Mouse (Mus musculus) lung, embryonic 14.5 days (tissue): ENCODE measurements around the gene Hyls1. TPM values are rescaled to one million over a fixed set of nuclear protein-coding genes. Genes with fewer than 3 reads are reported as not detected.
"Not testable (repeated sequence)": the region's sequence is repeated elsewhere in the genome, so short reads cannot be mapped to it uniquely, and the experiment has no call there.

Source experiments
- ATAC-seq: fragments of 200-750 bp; cut with Nextera tagmentation; 2 replicates; pipeline ENCODE4 v1.8.0; 2017; ENCODE audit warnings: mild to moderate bottlenecking, moderate TSS enrichment, moderate library complexity; ENCODE audit not compliant: insufficient read depth
- DNase-seq: peaks from one replicate; pipeline ENCODE4 v3.0.0-alpha.2; 2015
- H3K27ac ChIP-seq: fragments of 300-500 bp; sonication (generic); 2 replicates; pipeline ENCODE4 v1.5.1; 2014; ENCODE audit warnings: low read depth, mild to moderate bottlenecking, moderate library complexity
- H3K27me3 ChIP-seq: fragments of 300-500 bp; sonication (generic); 2 replicates; pipeline ENCODE4 v1.6.1; 2014; ENCODE audit warnings: low read length, control low read depth; ENCODE audit not compliant: insufficient read depth
- H3K36me3 ChIP-seq: fragments of 300-500 bp; sonication (generic); 2 replicates; pipeline ENCODE4 v1.6.1; 2014; ENCODE audit warnings: control low read depth; ENCODE audit not compliant: insufficient read depth
- H3K4me1 ChIP-seq: fragments of 300-500 bp; sonication (generic); 2 replicates; pipeline ENCODE4 v1.6.1; 2014; ENCODE audit warnings: antibody characterized with exemption, control low read depth; ENCODE audit not compliant: insufficient read depth
- H3K4me2 ChIP-seq: fragments of 300-500 bp; sonication (generic); 2 replicates; pipeline ENCODE4 v1.6.1; 2014; ENCODE audit warnings: mild to moderate bottlenecking
- H3K4me3 ChIP-seq: fragments of 300-500 bp; sonication (generic); 2 replicates; pipeline ENCODE4 v1.5.1; 2014; ENCODE audit warnings: low read depth, low read length
- H3K9ac ChIP-seq: fragments of 300-500 bp; sonication (generic); 2 replicates; pipeline ENCODE4 v1.6.1; 2014
- H3K9me3 ChIP-seq: fragments of 300-500 bp; sonication (generic); 2 replicates; pipeline ENCODE4 v1.6.1; 2016; ENCODE audit warnings: low read depth, low read length, control low read depth
- CTCF ChIP-seq: IDR thresholded peaks from 2 replicates; pipeline ENCODE4 v1.5.1; 2016; ENCODE audit warnings: antibody characterized with exemption, low read depth
- WGBS: fragments of 180-500 bp; shearing (Covaris S2); extraction: QIAGEN DNeasy Blood & Tissue Kit; methylation state at CpG from one replicate; pipeline ENCODE4 v1.1.7; 2014; 5-methylcytosine and 5-hydroxymethylcytosine counted together
- polyA plus RNA-seq: library from polyadenylated mRNA; unstranded; fragments of >200 nt; fragmentation: Nextera tagmentation; extraction: Ambion mirVana; gene quantifications from 2 replicates; pipeline ENCODE4 v1.2.1, GENCODE M21; 2014

Gene Hyls1
- polyA plus RNA-seq, result 18.0 and 18.7 TPM in 2 replicates

GRCm38 (mm10) chr9:35569571-35570534 lies at the start of gene Hyls1, which contains the start of gene Pate2:
Hyls1 (minus strand) TSS chr9:35570398.
Pate2 (plus strand) TSS chr9:35570284.
- Histone ChIP-seq H3K36me3 (peaks cover 33% of the 10 kb centered on the region), H3K27ac (peak within 1 kb of the TSS; percentile 90), H3K9me3 (no peaks in the 10 kb centered on the region), H3K4me3 (peak within 1 kb of the TSS; percentile 66), H3K27me3 (peaks cover 17% of the 10 kb centered on the region; the same call in 1 of the 2 replicates), H3K4me2 (peak within 1 kb of the TSS; percentile 72), H3K4me1 (no peaks in the 10 kb centered on the region), H3K9ac (peak within 1 kb of the TSS; percentile 81)
- DNase-seq (peak; percentile 99), ATAC-seq (peak; percentile 98)
- WGBS, result under 1% methylated on average over 86 of the region's 86 CpGs
- TF ChIP-seq CTCF, result peak; percentile 52

DNA sequence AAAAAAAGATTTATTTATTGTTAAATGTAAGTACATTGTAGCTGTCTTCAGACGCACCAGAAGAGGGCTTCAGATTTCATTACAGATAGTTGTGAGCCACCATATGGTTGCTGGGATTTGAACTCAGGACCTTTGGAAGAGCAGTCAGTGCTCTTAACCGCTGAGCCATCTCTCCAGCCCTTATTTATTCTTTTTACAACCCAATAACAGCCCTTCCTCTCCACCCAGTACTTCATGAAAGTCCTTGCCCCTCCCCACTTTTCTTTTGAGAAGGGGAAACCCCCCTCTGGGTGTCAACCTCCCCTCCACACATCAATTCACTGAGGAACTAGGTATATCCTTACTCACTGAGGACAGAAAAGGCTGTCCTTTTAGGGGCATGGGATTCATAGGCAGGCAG lies 46.6 kb upstream of the Hyls1 start:
- H3K4me3 ChIP-seq, H3K4me2 ChIP-seq, H3K36me3 ChIP-seq, H3K27ac ChIP-seq, H3K27me3 ChIP-seq, H3K9me3 ChIP-seq, ATAC-seq, H3K4me1 ChIP-seq, H3K9ac ChIP-seq, DNase-seq: not testable (repeated sequence)
- 55% methylated on average over 2 of the region's 2 CpGs for WGBS

GRCm38 (mm10) chr9:35614005-35614404 lies 43.8 kb upstream of the Hyls1 start:
- DNase-seq (peak; percentile 18), ATAC-seq (no peak)
- Histone ChIP-seq H3K4me3 (no peak overlapping the region), H3K27me3 (no peaks in the 10 kb centered on the region), H3K36me3 (no peaks in the 10 kb centered on the region), H3K9me3 (no peaks in the 10 kb centered on the region), H3K4me1 (no peaks in the 10 kb centered on the region), H3K9ac (no peak overlapping the region), H3K27ac (no peak overlapping the region), H3K4me2 (no peak overlapping the region)
- 24% methylated on average over 2 of the region's 2 CpGs for WGBS
- peak; percentile 43; the same call in 1 of the 2 replicates for TF ChIP-seq CTCF

DNA sequence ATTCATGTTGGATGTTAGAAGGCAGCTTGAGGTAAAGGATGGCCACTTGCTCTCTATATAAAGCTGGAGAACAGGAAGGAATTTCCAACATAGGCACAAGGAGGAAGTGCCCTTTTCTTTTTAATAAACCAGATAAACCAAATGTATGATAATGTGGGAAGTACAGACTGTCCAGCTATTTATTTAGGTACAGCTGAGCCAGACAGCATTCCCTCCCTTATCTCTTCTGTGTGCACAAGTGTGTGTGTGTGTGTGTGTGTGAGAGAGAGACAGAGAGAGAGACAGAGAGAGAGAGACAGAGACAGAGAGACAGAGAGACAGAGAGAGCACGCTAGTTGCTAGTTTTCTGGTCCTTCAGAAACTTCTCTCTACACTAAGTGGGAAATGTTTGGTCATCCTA lies 41.6 kb upstream of the Hyls1 start, which contains the start of gene Pate4:
TSS of gene Pate4 (minus strand) at position 101 of the 400 bp plus-strand sequence.
- H3K27me3 ChIP-seq, result no peaks in the 10 kb centered on the region
- 88% methylated on average over 1 of the region's 1 CpGs for WGBS
- H3K4me2 ChIP-seq, result no peak within 1 kb of the TSS
- H3K36me3 ChIP-seq, result no peaks in the 10 kb centered on the region
- H3K27ac ChIP-seq, result no peak within 1 kb of the TSS
- ATAC-seq (no peak), DNase-seq (no peak)
- no peak within 1 kb of the TSS for H3K9ac ChIP-seq
- H3K9me3 ChIP-seq, result no peaks in the 10 kb centered on the region
- H3K4me1 ChIP-seq, result no peaks in the 10 kb centered on the region
- no peak for TF ChIP-seq CTCF
- no peak within 1 kb of the TSS for H3K4me3 ChIP-seq

DNA sequence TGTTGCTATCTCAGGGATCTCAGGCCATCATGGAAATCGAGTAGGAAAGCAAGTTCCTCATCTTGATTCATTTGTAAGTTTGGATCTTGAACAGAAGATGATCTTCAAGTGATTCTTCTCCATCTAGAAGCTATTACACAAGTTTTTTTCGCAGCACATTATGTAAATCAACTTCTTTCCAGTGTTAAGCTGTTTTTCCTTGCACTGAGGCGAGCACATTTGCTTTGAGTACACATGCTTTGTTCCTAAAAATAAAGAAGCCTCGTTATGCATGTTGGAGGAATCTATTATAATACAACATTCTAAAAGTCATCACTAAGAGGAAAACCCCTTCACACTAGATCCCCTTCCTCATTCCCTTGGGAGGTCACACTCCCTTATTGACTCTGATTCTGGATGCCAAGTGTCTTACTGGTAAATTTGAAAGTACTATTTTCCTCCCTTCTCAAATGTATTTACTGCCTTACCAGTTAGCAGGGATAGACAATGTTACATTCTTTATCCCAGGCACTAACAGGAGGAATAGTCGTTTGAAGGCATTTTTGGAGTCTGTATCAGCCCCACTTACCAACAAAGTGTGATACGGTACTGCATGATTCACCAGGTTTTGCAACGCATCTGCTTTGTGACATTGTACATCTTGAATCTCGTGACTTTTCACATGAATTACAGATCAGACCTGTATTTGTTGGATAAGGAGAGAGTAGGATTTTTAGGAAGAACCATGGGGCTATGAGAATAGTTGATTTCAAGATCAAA lies 37.6 kb upstream of the Hyls1 start:
- TF ChIP-seq CTCF, result no peak
- 59% methylated on average over 8 of the region's 8 CpGs for WGBS
- no peaks in the 10 kb centered on the region for H3K36me3 ChIP-seq
- DNase-seq (no peak), ATAC-seq (no peak)
- H3K27me3 ChIP-seq, result no peaks in the 10 kb centered on the region
- H3K4me1 ChIP-seq, result no peaks in the 10 kb centered on the region
- H3K9me3 ChIP-seq, result no peaks in the 10 kb centered on the region
- H3K4me3 ChIP-seq, result no peak overlapping the region
- no peak overlapping the region for H3K27ac ChIP-seq
- no peak overlapping the region for H3K4me2 ChIP-seq
- no peak overlapping the region for H3K9ac ChIP-seq

DNA sequence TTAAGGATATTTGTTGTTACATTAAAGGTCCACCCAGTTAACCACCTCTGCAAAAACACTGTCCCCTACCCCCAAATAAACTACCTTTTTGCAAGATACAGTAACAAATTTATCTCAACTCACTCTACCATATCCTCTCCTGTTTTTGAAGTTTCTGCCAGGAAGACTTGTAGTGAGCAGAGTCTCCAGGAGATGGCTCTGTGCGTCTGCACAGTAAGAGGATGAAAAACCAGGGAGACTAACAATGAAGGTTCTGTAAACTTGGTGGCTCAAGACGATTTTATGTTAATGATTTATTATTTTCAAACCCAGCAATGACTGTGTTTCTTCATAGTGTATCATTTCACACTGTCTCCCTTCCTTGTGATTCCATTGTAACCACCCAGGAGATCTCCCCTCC lies 22.7 kb upstream of the Hyls1 start:
- Histone ChIP-seq H3K9me3 (no peaks in the 10 kb centered on the region), H3K4me3 (no peak overlapping the region), H3K4me1 (no peaks in the 10 kb centered on the region), H3K9ac (no peak overlapping the region), H3K4me2 (no peak overlapping the region), H3K27ac (no peak overlapping the region), H3K27me3 (no peaks in the 10 kb centered on the region), H3K36me3 (no peaks in the 10 kb centered on the region)
- DNase-seq (peak; percentile 51), ATAC-seq (no peak)
- WGBS, result 1% methylated on average over 2 of the region's 2 CpGs
- TF ChIP-seq CTCF, result peak; percentile 54

DNA sequence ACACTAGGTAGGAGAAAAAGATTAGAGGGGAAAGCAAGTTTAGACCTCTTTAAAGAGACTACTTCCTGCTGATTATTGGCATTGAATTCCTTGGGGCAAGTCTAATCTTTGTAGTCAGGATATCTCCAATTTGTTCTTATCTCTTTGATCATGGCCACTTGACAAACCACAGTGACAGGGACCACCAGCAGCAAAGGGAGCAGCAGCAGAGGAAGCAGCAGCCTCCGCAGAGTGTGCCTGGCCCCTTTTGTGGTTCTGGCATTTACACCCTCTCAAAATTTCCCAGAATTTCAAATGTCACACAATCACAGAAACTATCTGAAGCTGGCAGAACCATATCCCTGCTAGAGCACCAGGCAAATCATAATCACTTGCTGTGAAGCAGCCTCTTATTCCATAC lies 17.5 kb upstream of the Hyls1 start:
- WGBS, result 73% methylated on average over 1 of the region's 1 CpGs
- no peak overlapping the region for H3K27ac ChIP-seq
- no peaks in the 10 kb centered on the region for H3K4me1 ChIP-seq
- no peaks in the 10 kb centered on the region for H3K27me3 ChIP-seq
- DNase-seq (no peak), ATAC-seq (no peak)
- no peaks in the 10 kb centered on the region for H3K9me3 ChIP-seq
- no peak for TF ChIP-seq CTCF
- no peak overlapping the region for H3K4me3 ChIP-seq
- H3K4me2 ChIP-seq, result no peak overlapping the region
- H3K36me3 ChIP-seq, result no peaks in the 10 kb centered on the region
- H3K9ac ChIP-seq, result no peak overlapping the region
